Mouse (Mus musculus): Measurements from ENCODE around the gene Mkrn1.

The Mkrn1 gene

GRCm38 (mm10) chr6:39435875-39436274 is 15.6 kb upstream of the Mkrn1 start:
- no peak for TF ChIP-seq GATA4 (IDR thresholded peaks at IDR 0.05; ENCODE audit: insufficient replicate concordance, low read length)

- TF ChIP-seq GATA4 (IDR thresholded peaks at IDR 0.05; ENCODE audit: insufficient replicate concordance, low read length) = no peak
These were observed 14.7 kb upstream of the Mkrn1 start for GRCm38 (mm10) chr6:39434886-39435492.

- TF ChIP-seq GATA4 (IDR thresholded peaks at IDR 0.05; ENCODE audit: insufficient replicate concordance, low read length) = no peak
These were observed 14.0 kb upstream of the Mkrn1 start for GRCm38 (mm10) chr6:39434111-39434885.

- no peak for TF ChIP-seq GATA4 (IDR thresholded peaks at IDR 0.05; ENCODE audit: insufficient replicate concordance, low read length)
These were observed 13.4 kb upstream of the Mkrn1 start for GRCm38 (mm10) chr6:39433701-39434100.

GRCm38 (mm10) chr6:39433174-39433573 is 12.9 kb upstream of the Mkrn1 start:
- TF ChIP-seq GATA4 (IDR thresholded peaks at IDR 0.05; ENCODE audit: insufficient replicate concordance, low read length) = no peak

- TF ChIP-seq GATA4 (IDR thresholded peaks at IDR 0.05; ENCODE audit: insufficient replicate concordance, low read length) = no peak
These were observed 10.5 kb upstream of the Mkrn1 start for GRCm38 (mm10) chr6:39430722-39431121.

- TF ChIP-seq GATA4 (IDR thresholded peaks at IDR 0.05; ENCODE audit: insufficient replicate concordance, low read length) = no peak
These were observed 8.9 kb upstream of the Mkrn1 start for GRCm38 (mm10) chr6:39429007-39429788.

- TF ChIP-seq GATA4 (IDR thresholded peaks at IDR 0.05; ENCODE audit: insufficient replicate concordance, low read length) = no peak
These were observed 7.2 kb upstream of the Mkrn1 start for GRCm38 (mm10) chr6:39427276-39428003.

- no peak for TF ChIP-seq GATA4 (IDR thresholded peaks at IDR 0.05; ENCODE audit: insufficient replicate concordance, low read length)
These were observed 6.5 kb upstream of the Mkrn1 start for GRCm38 (mm10) chr6:39426725-39427124.

- no peak for TF ChIP-seq GATA4 (IDR thresholded peaks at IDR 0.05; ENCODE audit: insufficient replicate concordance, low read length)
These were observed 4.9 kb upstream of the Mkrn1 start for GRCm38 (mm10) chr6:39425181-39425580.

GRCm38 (mm10) chr6:39423686-39424085 is 3.4 kb upstream of the Mkrn1 start:
- no peak for TF ChIP-seq GATA4 (IDR thresholded peaks at IDR 0.05; ENCODE audit: insufficient replicate concordance, low read length)

GRCm38 (mm10) chr6:39423130-39423551 is 2.9 kb upstream of the Mkrn1 start:
- TF ChIP-seq GATA4 (IDR thresholded peaks at IDR 0.05; ENCODE audit: insufficient replicate concordance, low read length) = no peak

GRCm38 (mm10) chr6:39420867-39421266 is 605 bp upstream of the Mkrn1 start:
- no peak for TF ChIP-seq GATA4 (IDR thresholded peaks at IDR 0.05; ENCODE audit: insufficient replicate concordance, low read length)

GRCm38 (mm10) chr6:39419386-39419850 is 844 bp downstream of the Mkrn1 start:
- TF ChIP-seq GATA4 (IDR thresholded peaks at IDR 0.05; ENCODE audit: insufficient replicate concordance, low read length) = no peak

- TF ChIP-seq GATA4 (IDR thresholded peaks at IDR 0.05; ENCODE audit: insufficient replicate concordance, low read length) = no peak
These were observed 4.5 kb downstream of the Mkrn1 start for GRCm38 (mm10) chr6:39415762-39416161.

All from liver, adult (tissue).